Mouse (Mus musculus) heart, adult 2 months (tissue): ENCODE data around the gene Lmtk2.

Experiments used
- CTCF ChIP-seq: fragments of 200-600 bp; IDR thresholded peaks from 2 replicates; pipeline ENCODE4 v1.8.1; 2022; ENCODE audit warnings: antibody characterized with exemption, mild to moderate bottlenecking, moderate library complexity
- EP300 ChIP-seq: fragments of 200-500 bp; IDR thresholded peaks from 2 replicates; pipeline ENCODE4 v1.6.1; 2011; ENCODE audit warnings: low read depth, low read length, control low read depth; ENCODE audit not compliant: insufficient read depth
- POLR2A ChIP-seq: fragments of 200-500 bp; IDR thresholded peaks from 2 replicates; pipeline ENCODE4 v1.6.1; 2011; ENCODE audit warnings: mild to moderate bottlenecking, low read depth, low read length, control low read depth; ENCODE audit not compliant: insufficient read depth

DNA sequence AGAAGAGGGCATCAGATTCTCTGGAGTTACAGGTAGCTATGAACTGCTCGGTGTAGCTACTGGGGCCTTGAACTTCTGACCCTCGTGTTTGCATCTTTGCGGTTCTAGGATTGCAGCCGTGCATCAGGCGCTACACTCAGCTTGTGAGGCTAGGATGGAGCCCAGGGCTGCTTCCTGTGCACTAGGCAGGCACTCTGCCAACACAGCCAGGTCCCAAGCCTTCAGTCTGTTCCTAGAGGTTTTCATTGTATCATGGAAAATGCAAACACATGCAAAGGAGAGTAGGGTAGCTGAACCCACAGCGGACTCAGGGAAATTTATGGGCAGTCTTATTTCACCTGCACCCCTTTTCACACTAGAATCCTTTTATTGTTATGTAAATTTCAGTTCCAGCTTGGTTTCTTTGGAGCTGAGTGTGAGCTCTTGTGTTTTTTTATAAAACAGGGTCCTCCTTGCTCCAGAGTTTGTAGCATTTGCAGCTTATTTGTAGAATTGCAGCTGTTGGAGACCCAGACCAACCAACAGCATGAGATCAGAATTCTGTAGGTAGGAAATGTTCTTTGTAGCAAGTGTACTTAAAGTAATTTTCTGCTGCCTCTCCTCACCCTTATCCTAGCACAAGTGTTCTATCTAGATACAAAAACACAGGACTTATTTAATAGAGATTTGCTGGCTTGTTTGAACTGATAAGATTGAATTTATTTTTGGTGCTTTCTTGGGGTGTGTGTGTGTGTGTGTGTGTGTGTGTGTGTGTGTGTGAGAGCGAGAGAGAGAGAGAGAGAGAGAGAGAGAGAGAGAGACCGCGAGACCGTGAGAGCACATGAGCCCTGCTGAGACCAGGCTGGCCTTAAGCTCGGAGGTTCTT lies 12.6 kb downstream of the Lmtk2 start:
- TF ChIP-seq EP300 (no peak), POLR2A (no peak), CTCF (no peak)
